Mouse (Mus musculus): Measurements from ENCODE around the gene Olfr1132. TPM values are rescaled to one million over a fixed set of nuclear protein-coding genes. Genes with fewer than 3 reads are reported as not detected.
"Not testable (repeated sequence)": the region's sequence is repeated elsewhere in the genome, so short reads cannot be mapped to it uniquely, and the experiment has no call there.

Gene Olfr1132
- not detected in 2 replicates for polyA plus RNA-seq (2015; fragmentation: Nextera tagmentation; extraction: Ambion mirVana)

DNA sequence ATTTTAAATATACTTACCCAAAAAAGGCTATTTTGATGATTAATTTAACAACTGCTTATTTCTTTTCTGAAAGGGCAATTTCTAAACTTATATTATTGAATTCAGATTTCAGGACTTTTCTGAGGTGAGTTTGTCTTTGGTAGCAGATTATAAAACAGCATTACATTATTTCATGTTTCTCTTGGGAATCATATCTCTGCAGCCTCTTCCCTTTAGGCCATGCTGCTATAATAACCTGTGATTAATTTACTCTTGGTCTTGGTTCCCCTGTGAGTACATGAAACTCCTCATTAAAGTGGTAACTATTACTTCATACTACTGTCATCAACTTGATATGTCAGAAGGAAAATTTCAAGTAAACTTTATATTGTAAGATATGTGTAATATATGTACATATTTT, at the start of gene Olfr1132:
Gene Olfr1132 (minus strand): TSS at position 101 of the 400 bp plus-strand sequence.
- H3K27ac ChIP-seq (ENCODE audit: low read length), result no peak within 1 kb of the TSS
- no peak for ATAC-seq
- H3K9ac ChIP-seq (ENCODE audit: low read depth, low read length), result no peak within 1 kb of the TSS
- no peak within 1 kb of the TSS for H3K4me3 ChIP-seq (ENCODE audit: low read depth, low read length)
- H3K36me3 ChIP-seq (ENCODE audit: control insufficient read depth, insufficient read depth, low read length), result no peaks in the 10 kb centered on the region
- H3K27me3 ChIP-seq (ENCODE audit: control insufficient read depth, insufficient read depth, low read depth, low read length), result no peaks in the 10 kb centered on the region
- no peak within 1 kb of the TSS for H3K4me2 ChIP-seq (ENCODE audit: low read length)
- H3K4me1 ChIP-seq (ENCODE audit: control insufficient read depth, insufficient read depth, low read length), result no peaks in the 10 kb centered on the region
- H3K9me3 ChIP-seq (replicated peaks; ENCODE audit: control insufficient read depth, low read length, poor library complexity, severe bottlenecking), result no peaks in the 10 kb centered on the region

DNA sequence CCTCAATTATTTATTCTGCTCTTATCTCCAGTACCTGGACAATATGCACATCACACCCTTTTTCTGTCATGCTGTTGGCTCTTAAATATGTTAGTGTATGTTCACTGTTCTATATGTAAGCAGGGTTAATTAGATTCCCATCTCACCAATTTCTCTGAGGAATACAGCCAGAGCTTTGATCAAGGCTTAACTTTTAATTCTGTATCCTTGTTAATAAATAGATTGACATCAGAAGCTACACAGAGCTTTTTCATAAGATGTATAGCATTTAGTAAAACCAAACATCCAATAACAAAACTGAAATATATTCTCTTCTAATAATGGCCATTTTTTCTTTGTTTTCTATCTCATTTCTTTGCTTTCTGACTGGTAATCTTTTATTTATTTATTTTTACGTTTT, 36.2 kb upstream of the Olfr1132 start, which contains the start of gene Olfr1135:
Gene Olfr1135 (minus strand): TSS at position 101 of the 400 bp plus-strand sequence.
- no peak for ATAC-seq
- 10% methylated on average over 1 of the region's 1 CpGs for WGBS

DNA sequence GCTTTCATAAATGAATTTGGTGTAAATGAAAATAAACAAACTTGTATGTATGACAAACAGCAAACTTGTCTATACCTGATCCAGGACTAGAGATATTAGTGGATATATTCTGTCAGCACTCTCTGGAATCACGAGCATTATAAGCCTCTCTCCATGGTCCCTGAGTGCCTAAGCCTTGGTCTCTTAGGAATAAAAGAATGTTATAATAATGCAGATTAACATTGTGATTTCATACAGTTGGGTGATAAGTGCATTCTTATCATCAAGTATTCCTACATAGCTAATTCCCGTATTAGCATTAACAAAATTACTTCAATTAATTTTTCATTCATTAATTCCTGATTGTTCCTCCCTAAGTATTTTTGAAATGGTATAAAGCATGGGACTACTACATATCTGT, 21.0 kb upstream of the Olfr1132 start, which contains the start of gene Olfr1134:
Gene Olfr1134 (minus strand): TSS at position 101 of the 400 bp plus-strand sequence.
- Histone ChIP-seq H3K9me3 (replicated peaks; ENCODE audit: control insufficient read depth, low read length, poor library complexity, severe bottlenecking) (no peaks in the 10 kb centered on the region), H3K27me3 (ENCODE audit: control insufficient read depth, insufficient read depth, low read depth, low read length) (no peaks in the 10 kb centered on the region), H3K36me3 (ENCODE audit: control insufficient read depth, insufficient read depth, low read length) (no peaks in the 10 kb centered on the region), H3K4me2 (ENCODE audit: low read length) (no peak within 1 kb of the TSS), H3K27ac (ENCODE audit: low read length) (no peak within 1 kb of the TSS), H3K4me3 (ENCODE audit: low read depth, low read length) (no peak within 1 kb of the TSS), H3K4me1 (ENCODE audit: control insufficient read depth, insufficient read depth, low read length) (no peaks in the 10 kb centered on the region), H3K9ac (ENCODE audit: low read depth, low read length) (no peak within 1 kb of the TSS)
- WGBS, result 81% methylated on average over 2 of the region's 2 CpGs
- no peak for ATAC-seq

More for the DNA sequence above, 36.2 kb upstream of the Olfr1132 start, which contains the start of gene Olfr1135:
- Histone ChIP-seq H3K9ac (ENCODE audit: low read depth, low read length) (no peak within 1 kb of the TSS), H3K27ac (ENCODE audit: low read length) (no peak within 1 kb of the TSS), H3K4me3 (ENCODE audit: low read depth, low read length) (no peak within 1 kb of the TSS), H3K4me1 (ENCODE audit: control insufficient read depth, insufficient read depth, low read length) (no peaks in the 10 kb centered on the region), H3K9me3 (replicated peaks; ENCODE audit: control insufficient read depth, low read length, poor library complexity, severe bottlenecking) (no peaks in the 10 kb centered on the region), H3K4me2 (ENCODE audit: low read length) (no peak within 1 kb of the TSS), H3K36me3 (ENCODE audit: control insufficient read depth, insufficient read depth, low read length) (no peaks in the 10 kb centered on the region), H3K27me3 (ENCODE audit: control insufficient read depth, insufficient read depth, low read depth, low read length) (no peaks in the 10 kb centered on the region)

DNA sequence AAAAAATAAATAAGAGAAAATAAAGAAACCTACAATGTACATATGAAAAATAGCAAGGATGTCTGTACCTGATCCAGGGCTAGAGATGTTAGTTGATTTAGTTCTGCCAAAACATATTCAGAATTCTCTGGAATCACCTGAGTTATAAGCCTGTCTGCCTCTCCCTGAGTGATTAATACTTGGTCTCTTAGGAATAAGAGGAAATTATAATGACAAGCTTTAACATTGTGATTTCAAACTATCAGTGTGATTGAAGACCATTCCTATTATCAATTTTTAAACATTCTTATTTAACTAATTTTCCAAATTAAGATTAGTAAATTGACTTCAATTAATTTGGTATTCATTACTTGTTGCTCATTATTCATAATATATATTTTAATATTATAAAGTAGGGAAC, 9.9 kb upstream of the Olfr1132 start, which contains the start of gene Olfr1133:
Gene Olfr1133 (minus strand): TSS at position 101 of the 400 bp plus-strand sequence.
- no peaks in the 10 kb centered on the region for H3K27me3 ChIP-seq (ENCODE audit: control insufficient read depth, insufficient read depth, low read depth, low read length)
- H3K9ac ChIP-seq (ENCODE audit: low read depth, low read length), result no peak within 1 kb of the TSS
- no peak within 1 kb of the TSS for H3K27ac ChIP-seq (ENCODE audit: low read length)
- no peak within 1 kb of the TSS for H3K4me2 ChIP-seq (ENCODE audit: low read length)
- H3K4me3 ChIP-seq (ENCODE audit: low read depth, low read length), result no peak within 1 kb of the TSS
- no peaks in the 10 kb centered on the region for H3K4me1 ChIP-seq (ENCODE audit: control insufficient read depth, insufficient read depth, low read length)
- no peaks in the 10 kb centered on the region for H3K36me3 ChIP-seq (ENCODE audit: control insufficient read depth, insufficient read depth, low read length)
- no peaks in the 10 kb centered on the region for H3K9me3 ChIP-seq (replicated peaks; ENCODE audit: control insufficient read depth, low read length, poor library complexity, severe bottlenecking)
- no peak for ATAC-seq

DNA sequence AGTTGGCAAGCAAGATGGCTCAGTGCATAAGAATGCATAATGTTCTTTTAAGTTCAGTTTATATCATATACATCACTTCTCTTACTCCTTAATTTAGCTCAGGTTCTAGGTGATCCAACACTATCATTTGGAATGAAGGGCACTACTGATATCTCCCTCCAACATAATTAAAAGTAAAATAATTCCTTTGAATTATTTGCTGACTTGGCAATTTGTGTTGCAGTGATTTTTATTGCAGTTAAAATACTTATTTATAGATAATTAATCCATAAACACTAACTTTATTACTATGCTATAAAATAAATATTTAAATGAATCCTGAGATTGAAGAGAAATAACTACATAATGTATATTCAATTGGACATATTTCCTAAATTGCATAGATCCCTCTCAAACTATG, 5.1 kb upstream of the Olfr1132 start:
- Histone ChIP-seq H3K9ac (ENCODE audit: low read depth, low read length) (no peak overlapping the region), H3K27me3 (ENCODE audit: control insufficient read depth, insufficient read depth, low read depth, low read length) (no peaks in the 10 kb centered on the region), H3K27ac (ENCODE audit: low read length) (no peak overlapping the region), H3K36me3 (ENCODE audit: control insufficient read depth, insufficient read depth, low read length) (no peaks in the 10 kb centered on the region), H3K4me2 (ENCODE audit: low read length) (no peak overlapping the region), H3K9me3 (replicated peaks; ENCODE audit: control insufficient read depth, low read length, poor library complexity, severe bottlenecking) (no peaks in the 10 kb centered on the region), H3K4me3 (ENCODE audit: low read depth, low read length) (no peak overlapping the region), H3K4me1 (ENCODE audit: control insufficient read depth, insufficient read depth, low read length) (no peaks in the 10 kb centered on the region)
- ATAC-seq, result no peak

DNA sequence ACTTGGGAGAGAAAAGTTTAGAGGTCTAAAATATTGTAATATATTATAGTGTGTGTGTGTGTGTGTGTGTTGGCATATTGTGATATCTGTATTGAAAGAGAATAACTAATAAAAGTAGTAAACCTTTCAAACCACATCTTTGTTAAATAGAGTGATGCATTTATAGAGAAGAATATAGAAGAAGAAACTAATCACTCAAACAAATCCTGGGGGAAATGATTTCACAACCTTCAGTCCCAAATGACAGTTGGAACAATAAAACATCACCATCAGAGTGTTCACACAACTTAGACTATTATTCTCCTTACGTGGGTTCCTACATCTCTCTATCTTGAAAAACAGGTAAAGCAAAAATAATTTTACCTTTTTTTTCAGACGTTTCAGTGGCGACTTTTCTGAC, 10.5 kb downstream of the Olfr1132 start, which contains the start of gene Olfr1131:
Gene Olfr1131 (plus strand): TSS at position 301 of the 400 bp plus-strand sequence.
- Histone ChIP-seq H3K4me2 (ENCODE audit: low read length) (no peak within 1 kb of the TSS), H3K4me3 (ENCODE audit: low read depth, low read length) (no peak within 1 kb of the TSS), H3K36me3 (ENCODE audit: control insufficient read depth, insufficient read depth, low read length) (no peaks in the 10 kb centered on the region), H3K27me3 (ENCODE audit: control insufficient read depth, insufficient read depth, low read depth, low read length) (no peaks in the 10 kb centered on the region), H3K27ac (ENCODE audit: low read length) (no peak within 1 kb of the TSS), H3K4me1 (ENCODE audit: control insufficient read depth, insufficient read depth, low read length) (no peaks in the 10 kb centered on the region), H3K9me3 (replicated peaks; ENCODE audit: control insufficient read depth, low read length, poor library complexity, severe bottlenecking) (no peaks in the 10 kb centered on the region), H3K9ac (ENCODE audit: low read depth, low read length) (no peak within 1 kb of the TSS)
- ATAC-seq, result no peak
- WGBS, result 70% methylated on average over 3 of the region's 3 CpGs

DNA sequence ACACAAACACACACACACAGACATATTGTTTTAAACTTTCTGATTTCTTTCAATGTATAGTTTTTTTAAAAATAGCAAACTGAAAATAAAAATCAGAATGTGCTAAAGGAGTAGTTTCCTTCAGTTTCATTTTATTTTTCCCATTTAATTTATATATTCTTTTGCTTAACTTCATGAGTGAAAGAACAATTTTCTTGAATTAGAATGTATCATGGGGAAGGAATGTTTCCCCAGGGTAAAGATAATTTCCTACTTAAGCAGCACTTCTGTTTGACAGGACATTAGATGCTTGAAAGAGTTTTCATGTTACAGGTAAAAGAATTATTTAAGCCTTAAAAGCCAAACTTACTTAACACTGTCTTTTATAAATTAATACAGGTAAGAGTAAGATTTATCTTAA, 31.4 kb downstream of the Olfr1132 start, which contains the start of gene Olfr1130:
Gene Olfr1130 (plus strand): TSS at position 301 of the 400 bp plus-strand sequence.
- not testable (repeated sequence) for H3K4me1 ChIP-seq (ENCODE audit: control insufficient read depth, insufficient read depth, low read length); ATAC-seq; H3K27ac ChIP-seq (ENCODE audit: low read length); H3K9ac ChIP-seq (ENCODE audit: low read depth, low read length); H3K36me3 ChIP-seq (ENCODE audit: control insufficient read depth, insufficient read depth, low read length); H3K4me2 ChIP-seq (ENCODE audit: low read length); H3K9me3 ChIP-seq (replicated peaks; ENCODE audit: control insufficient read depth, low read length, poor library complexity, severe bottlenecking); H3K27me3 ChIP-seq (ENCODE audit: control insufficient read depth, insufficient read depth, low read depth, low read length); H3K4me3 ChIP-seq (ENCODE audit: low read depth, low read length)

Other genes with a start within 250 kb of the Olfr1132 start
- gene Olfr1123, start 220.9 kb downstream of the Olfr1132 start, polyA plus RNA-seq (2015; fragmentation: Nextera tagmentation; extraction: Ambion mirVana), result not detected in 2 replicates
- 0.08 TPM in 1 of 2 replicates, not detected in the other for gene Olfr1124, start 207.3 kb downstream of the Olfr1132 start, polyA plus RNA-seq (2015; fragmentation: Nextera tagmentation; extraction: Ambion mirVana)
- not detected in 2 replicates for gene Olfr1126, start 183.6 kb downstream of the Olfr1132 start, polyA plus RNA-seq (2015; fragmentation: Nextera tagmentation; extraction: Ambion mirVana)
- gene Pramel7, start 140.4 kb downstream of the Olfr1132 start, polyA plus RNA-seq (2015; fragmentation: Nextera tagmentation; extraction: Ambion mirVana), result not detected in 2 replicates
- gene Pramel6, start 131.0 kb downstream of the Olfr1132 start, polyA plus RNA-seq (2015; fragmentation: Nextera tagmentation; extraction: Ambion mirVana), result not detected in 2 replicates
- gene Olfr153, start 105.7 kb downstream of the Olfr1132 start, polyA plus RNA-seq (2015; fragmentation: Nextera tagmentation; extraction: Ambion mirVana), result not detected in 2 replicates
- gene Olfr1128, start 92.0 kb downstream of the Olfr1132 start, polyA plus RNA-seq (2015; fragmentation: Nextera tagmentation; extraction: Ambion mirVana), result not detected in 2 replicates
- not detected in 2 replicates for gene Olfr1129, start 63.6 kb downstream of the Olfr1132 start, polyA plus RNA-seq (2015; fragmentation: Nextera tagmentation; extraction: Ambion mirVana)
- gene Olfr1130, start 31.3 kb downstream of the Olfr1132 start, polyA plus RNA-seq (2015; fragmentation: Nextera tagmentation; extraction: Ambion mirVana), result not detected in 2 replicates
- not detected in 2 replicates for gene Olfr1131, start 10.4 kb downstream of the Olfr1132 start, polyA plus RNA-seq (2015; fragmentation: Nextera tagmentation; extraction: Ambion mirVana)
- gene Olfr1133, start 9.8 kb upstream of the Olfr1132 start, polyA plus RNA-seq (2015; fragmentation: Nextera tagmentation; extraction: Ambion mirVana), result not detected in 2 replicates
- gene Olfr1134, start 20.9 kb upstream of the Olfr1132 start, polyA plus RNA-seq (2015; fragmentation: Nextera tagmentation; extraction: Ambion mirVana), result not detected in 2 replicates
- gene Olfr1135, start 36.1 kb upstream of the Olfr1132 start, polyA plus RNA-seq (2015; fragmentation: Nextera tagmentation; extraction: Ambion mirVana), result not detected in 2 replicates
- gene Olfr1136, start 56.4 kb upstream of the Olfr1132 start, polyA plus RNA-seq (2015; fragmentation: Nextera tagmentation; extraction: Ambion mirVana), result not detected in 2 replicates
- not detected in 2 replicates for gene Olfr1137, start 75.6 kb upstream of the Olfr1132 start, polyA plus RNA-seq (2015; fragmentation: Nextera tagmentation; extraction: Ambion mirVana)
- not detected in 2 replicates for gene Olfr1138, start 102.4 kb upstream of the Olfr1132 start, polyA plus RNA-seq (2015; fragmentation: Nextera tagmentation; extraction: Ambion mirVana)
- gene Olfr1140, start 106.2 kb upstream of the Olfr1132 start, polyA plus RNA-seq (2015; fragmentation: Nextera tagmentation; extraction: Ambion mirVana), result not detected in 2 replicates
- gene Olfr1141, start 116.5 kb upstream of the Olfr1132 start, polyA plus RNA-seq (2015; fragmentation: Nextera tagmentation; extraction: Ambion mirVana), result not detected in 2 replicates
- not detected in 2 replicates for gene Olfr152, start 141.9 kb upstream of the Olfr1132 start, polyA plus RNA-seq (2015; fragmentation: Nextera tagmentation; extraction: Ambion mirVana)
- not detected in 2 replicates for gene Olfr1143, start 163.1 kb upstream of the Olfr1132 start, polyA plus RNA-seq (2015; fragmentation: Nextera tagmentation; extraction: Ambion mirVana)
- not detected in 2 replicates for gene Olfr1145, start 172.3 kb upstream of the Olfr1132 start, polyA plus RNA-seq (2015; fragmentation: Nextera tagmentation; extraction: Ambion mirVana)
- gene Olfr1148, start 193.0 kb upstream of the Olfr1132 start, polyA plus RNA-seq (2015; fragmentation: Nextera tagmentation; extraction: Ambion mirVana), result not detected in 2 replicates
- not detected in 2 replicates for gene Olfr1150-ps1, start 206.5 kb upstream of the Olfr1132 start, polyA plus RNA-seq (2015; fragmentation: Nextera tagmentation; extraction: Ambion mirVana)
- not detected in 2 replicates for gene Olfr1151, start 218.3 kb upstream of the Olfr1132 start, polyA plus RNA-seq (2015; fragmentation: Nextera tagmentation; extraction: Ambion mirVana)
- not detected in 2 replicates for gene Olfr1152, start 229.0 kb upstream of the Olfr1132 start, polyA plus RNA-seq (2015; fragmentation: Nextera tagmentation; extraction: Ambion mirVana)